Mouse (Mus musculus): ENCODE data around the gene Ascc2. TPM values are rescaled to one million over a fixed set of nuclear protein-coding genes. Genes with fewer than 3 reads are reported as not detected.

The Ascc2 gene
- polyA plus RNA-seq, 1 experiment from 2014 or later: 18.8 TPM

DNA sequence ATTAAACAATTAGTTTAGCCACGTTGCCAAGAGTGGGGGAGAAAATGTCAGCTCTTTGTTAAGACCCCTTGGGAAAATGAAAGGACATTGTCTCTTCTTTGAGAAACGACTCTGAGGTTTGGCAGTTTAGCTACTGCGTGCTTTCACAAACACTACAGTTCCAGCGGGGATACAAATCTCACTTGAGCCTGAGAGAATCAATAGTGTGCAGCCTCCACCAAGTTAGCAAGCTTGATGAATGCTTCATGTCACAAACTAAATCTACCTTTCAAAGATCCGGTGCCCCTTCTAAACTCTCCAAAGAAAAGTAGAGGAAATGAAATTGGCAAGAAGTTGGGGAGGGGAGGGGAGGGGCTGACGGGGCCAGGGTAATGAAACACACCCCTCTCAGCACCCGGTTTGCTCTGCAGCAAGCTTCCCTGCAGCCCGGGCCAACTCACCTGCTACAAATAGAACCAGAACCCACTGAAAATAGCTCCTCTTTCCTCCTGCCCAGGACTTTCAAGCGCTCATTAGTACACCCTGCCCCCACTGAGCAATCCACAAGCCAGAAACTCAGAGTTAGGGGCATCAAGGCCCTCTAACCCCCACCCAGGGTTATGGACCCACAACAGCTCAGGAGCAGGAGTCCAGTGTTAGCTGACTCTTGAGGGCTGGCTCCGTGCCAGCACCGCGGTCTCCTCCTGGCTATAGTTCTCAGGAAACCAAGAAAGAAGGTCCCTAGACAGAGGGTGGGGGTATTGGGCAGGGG is 34.7 kb upstream of the Ascc2 start:
- peak; percentile 46; the same call in 1 of the 2 replicates for ATAC-seq (ENCODE audit: low read depth)
- Histone ChIP-seq H3K36me3 (ENCODE audit: control insufficient read depth, insufficient read depth, low read length) (no peaks in the 10 kb centered on the region), H3K9ac (replicated peaks; ENCODE audit: low read depth, low read length) (no peak overlapping the region), H3K4me3 (ENCODE audit: low read depth, low read length) (no peak overlapping the region), H3K9me3 (ENCODE audit: control insufficient read depth, low read length) (no peaks in the 10 kb centered on the region), H3K4me1 (ENCODE audit: control insufficient read depth, insufficient read depth, low read length) (peaks cover 6% of the 10 kb centered on the region; the same call in 1 of the 2 replicates), H3K27me3 (ENCODE audit: control insufficient read depth, insufficient read depth, low read length) (no peaks in the 10 kb centered on the region), H3K4me2 (ENCODE audit: low read depth, low read length) (no peak overlapping the region), H3K27ac (ENCODE audit: low read depth, low read length) (no peak overlapping the region)
- WGBS: 23% methylated on average over 12 of the region's 12 CpGs

DNA sequence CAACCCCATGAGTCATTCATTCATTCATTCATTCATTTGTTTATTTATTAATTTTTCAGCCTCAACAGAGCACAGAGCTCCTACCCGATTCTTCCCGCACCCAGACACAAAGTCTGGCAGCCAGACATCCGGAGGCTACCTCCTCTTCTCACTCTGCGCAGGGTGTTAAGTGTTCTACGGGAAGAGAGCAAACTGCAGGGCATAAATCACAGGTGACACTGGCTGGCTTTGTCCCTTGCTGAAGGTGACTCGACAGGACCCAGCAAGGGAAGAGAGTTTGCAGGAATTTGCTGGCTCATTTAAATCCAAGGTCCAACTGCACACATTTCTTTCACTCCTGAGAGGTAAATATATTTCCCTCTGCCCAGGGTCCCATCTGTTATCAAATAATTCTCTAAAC is 33.1 kb upstream of the Ascc2 start:
- Histone ChIP-seq H3K4me2 (ENCODE audit: low read depth, low read length) (no peak overlapping the region), H3K27me3 (ENCODE audit: control insufficient read depth, insufficient read depth, low read length) (no peaks in the 10 kb centered on the region), H3K36me3 (ENCODE audit: control insufficient read depth, insufficient read depth, low read length) (no peaks in the 10 kb centered on the region), H3K4me3 (ENCODE audit: low read depth, low read length) (no peak overlapping the region), H3K9ac (replicated peaks; ENCODE audit: low read depth, low read length) (no peak overlapping the region), H3K9me3 (ENCODE audit: control insufficient read depth, low read length) (no peaks in the 10 kb centered on the region), H3K4me1 (ENCODE audit: control insufficient read depth, insufficient read depth, low read length) (peaks cover 6% of the 10 kb centered on the region; the same call in 1 of the 2 replicates), H3K27ac (ENCODE audit: low read depth, low read length) (no peak overlapping the region)
- ATAC-seq (ENCODE audit: low read depth): no peak
- 5% methylated on average over 6 of the region's 6 CpGs for WGBS

DNA sequence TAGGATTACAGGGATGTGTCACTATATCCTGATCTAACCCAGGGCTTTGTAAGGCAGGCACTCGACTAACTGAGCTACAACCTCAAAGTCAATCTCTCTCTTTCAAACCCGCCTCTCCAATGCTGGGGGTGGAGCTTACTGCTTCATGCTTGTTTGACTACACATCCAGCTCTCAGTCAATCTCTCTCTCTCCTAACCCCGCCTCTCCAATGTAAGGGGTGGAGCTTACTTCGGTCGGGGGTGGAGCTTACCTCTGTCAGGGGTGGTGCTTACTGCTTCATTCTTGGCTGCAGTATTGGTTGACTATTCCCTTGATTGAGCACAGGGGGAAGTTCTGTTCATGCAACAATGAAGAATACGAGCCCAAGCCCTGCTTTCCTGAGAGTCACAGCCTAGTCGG is 32.1 kb upstream of the Ascc2 start:
- Histone ChIP-seq H3K27ac (ENCODE audit: low read depth, low read length) (no peak overlapping the region), H3K4me1 (ENCODE audit: control insufficient read depth, insufficient read depth, low read length) (peaks cover 6% of the 10 kb centered on the region; the same call in 1 of the 2 replicates), H3K4me3 (ENCODE audit: low read depth, low read length) (no peak overlapping the region), H3K9me3 (ENCODE audit: control insufficient read depth, low read length) (no peaks in the 10 kb centered on the region), H3K27me3 (ENCODE audit: control insufficient read depth, insufficient read depth, low read length) (no peaks in the 10 kb centered on the region), H3K9ac (replicated peaks; ENCODE audit: low read depth, low read length) (no peak overlapping the region), H3K4me2 (ENCODE audit: low read depth, low read length) (no peak overlapping the region), H3K36me3 (ENCODE audit: control insufficient read depth, insufficient read depth, low read length) (no peaks in the 10 kb centered on the region)
- WGBS: 47% methylated on average over 7 of the region's 7 CpGs
- no peak for ATAC-seq (ENCODE audit: low read depth)

DNA sequence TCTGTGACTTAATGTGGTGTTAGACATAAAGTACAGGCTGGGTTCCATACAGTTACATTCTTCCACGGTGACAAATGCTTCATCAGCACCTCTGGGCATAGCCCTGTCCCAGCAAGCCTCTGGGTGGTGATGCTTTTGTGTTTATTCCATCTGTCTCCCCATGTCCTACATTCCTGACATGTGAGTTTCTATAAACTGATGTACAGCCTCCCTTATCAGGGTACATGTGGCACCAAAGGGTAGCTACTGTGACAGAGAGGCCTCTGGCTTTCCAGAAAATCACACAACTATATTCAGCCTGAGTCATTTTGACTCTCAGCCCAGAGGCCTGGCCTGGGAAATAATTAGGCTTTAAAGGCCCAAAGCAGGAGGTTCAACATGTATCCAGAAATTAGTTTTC is 31.0 kb upstream of the Ascc2 start:
- Histone ChIP-seq H3K9ac (replicated peaks; ENCODE audit: low read depth, low read length) (no peak overlapping the region), H3K36me3 (ENCODE audit: control insufficient read depth, insufficient read depth, low read length) (no peaks in the 10 kb centered on the region), H3K4me1 (ENCODE audit: control insufficient read depth, insufficient read depth, low read length) (peaks cover 6% of the 10 kb centered on the region; the same call in 1 of the 2 replicates), H3K27ac (ENCODE audit: low read depth, low read length) (no peak overlapping the region), H3K9me3 (ENCODE audit: control insufficient read depth, low read length) (no peaks in the 10 kb centered on the region), H3K27me3 (ENCODE audit: control insufficient read depth, insufficient read depth, low read length) (no peaks in the 10 kb centered on the region), H3K4me2 (ENCODE audit: low read depth, low read length) (no peak overlapping the region), H3K4me3 (ENCODE audit: low read depth, low read length) (no peak overlapping the region)
- ATAC-seq (ENCODE audit: low read depth): no peak
- WGBS: 85% methylated on average over 1 of the region's 1 CpGs

DNA sequence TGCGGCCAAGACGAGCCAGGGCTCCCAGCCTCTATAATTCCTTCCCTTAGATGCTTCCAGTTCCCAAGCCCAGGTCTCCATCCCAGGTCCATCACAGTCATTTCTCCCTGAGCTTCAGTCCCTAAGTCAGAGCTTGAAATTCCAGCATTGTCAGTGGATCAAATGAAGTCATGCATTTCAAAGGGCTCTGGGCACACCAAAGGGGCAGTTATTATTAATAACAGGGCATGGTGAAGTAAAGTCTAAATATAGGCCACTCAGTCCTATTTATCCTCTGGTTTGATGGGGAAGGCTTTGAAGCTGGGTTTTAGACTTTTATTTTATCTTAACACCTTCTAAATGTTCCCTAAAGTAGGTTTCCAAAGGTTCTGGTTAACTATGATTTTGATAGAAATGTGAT is 25.6 kb upstream of the Ascc2 start:
- Histone ChIP-seq H3K4me1 (ENCODE audit: control insufficient read depth, insufficient read depth, low read length) (no peaks in the 10 kb centered on the region), H3K4me3 (ENCODE audit: low read depth, low read length) (no peak overlapping the region), H3K9me3 (ENCODE audit: control insufficient read depth, low read length) (no peaks in the 10 kb centered on the region), H3K27me3 (ENCODE audit: control insufficient read depth, insufficient read depth, low read length) (no peaks in the 10 kb centered on the region), H3K27ac (ENCODE audit: low read depth, low read length) (no peak overlapping the region), H3K36me3 (ENCODE audit: control insufficient read depth, insufficient read depth, low read length) (no peaks in the 10 kb centered on the region), H3K4me2 (ENCODE audit: low read depth, low read length) (no peak overlapping the region), H3K9ac (replicated peaks; ENCODE audit: low read depth, low read length) (no peak overlapping the region)
- no peak for ATAC-seq (ENCODE audit: low read depth)
- 74% methylated on average over 2 of the region's 2 CpGs for WGBS

DNA sequence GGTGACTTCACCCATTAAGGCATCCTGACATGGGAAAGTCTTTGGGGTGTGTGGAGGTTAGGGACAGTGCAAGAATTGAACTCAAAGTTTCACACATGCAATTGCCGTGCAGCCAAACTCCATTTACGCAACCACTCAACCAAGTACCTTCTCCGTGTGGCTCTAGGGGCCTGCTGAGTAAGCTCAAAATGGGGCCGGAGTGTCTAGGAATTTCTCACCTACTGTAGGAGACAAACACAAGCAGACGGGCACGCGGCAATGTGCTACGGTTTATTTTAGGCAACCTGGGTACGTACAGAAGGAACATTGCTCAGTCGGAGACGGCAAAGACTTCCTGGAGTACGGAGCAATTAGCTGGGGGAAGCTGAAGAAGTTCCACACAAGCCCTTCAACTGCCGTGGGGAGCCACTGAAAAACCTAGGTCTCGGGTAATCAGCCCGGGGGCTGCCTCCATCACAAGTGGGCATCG is 17.5 kb upstream of the Ascc2 start, which contains the start of gene Gm11032:
Gene Gm11032 (plus strand): TSS at position 51 of the 469 bp plus-strand sequence.
- no peak within 1 kb of the TSS for H3K4me2 ChIP-seq (ENCODE audit: low read depth, low read length)
- no peak within 1 kb of the TSS for H3K9ac ChIP-seq (replicated peaks; ENCODE audit: low read depth, low read length)
- ATAC-seq (ENCODE audit: low read depth): no peak
- no peaks in the 10 kb centered on the region for H3K36me3 ChIP-seq (ENCODE audit: control insufficient read depth, insufficient read depth, low read length)
- H3K27ac ChIP-seq (ENCODE audit: low read depth, low read length): no peak within 1 kb of the TSS
- no peak within 1 kb of the TSS for H3K4me3 ChIP-seq (ENCODE audit: low read depth, low read length)
- no peaks in the 10 kb centered on the region for H3K4me1 ChIP-seq (ENCODE audit: control insufficient read depth, insufficient read depth, low read length)
- no peaks in the 10 kb centered on the region for H3K9me3 ChIP-seq (ENCODE audit: control insufficient read depth, low read length)
- no peaks in the 10 kb centered on the region for H3K27me3 ChIP-seq (ENCODE audit: control insufficient read depth, insufficient read depth, low read length)
- 91% methylated on average over 16 of the region's 16 CpGs for WGBS

DNA sequence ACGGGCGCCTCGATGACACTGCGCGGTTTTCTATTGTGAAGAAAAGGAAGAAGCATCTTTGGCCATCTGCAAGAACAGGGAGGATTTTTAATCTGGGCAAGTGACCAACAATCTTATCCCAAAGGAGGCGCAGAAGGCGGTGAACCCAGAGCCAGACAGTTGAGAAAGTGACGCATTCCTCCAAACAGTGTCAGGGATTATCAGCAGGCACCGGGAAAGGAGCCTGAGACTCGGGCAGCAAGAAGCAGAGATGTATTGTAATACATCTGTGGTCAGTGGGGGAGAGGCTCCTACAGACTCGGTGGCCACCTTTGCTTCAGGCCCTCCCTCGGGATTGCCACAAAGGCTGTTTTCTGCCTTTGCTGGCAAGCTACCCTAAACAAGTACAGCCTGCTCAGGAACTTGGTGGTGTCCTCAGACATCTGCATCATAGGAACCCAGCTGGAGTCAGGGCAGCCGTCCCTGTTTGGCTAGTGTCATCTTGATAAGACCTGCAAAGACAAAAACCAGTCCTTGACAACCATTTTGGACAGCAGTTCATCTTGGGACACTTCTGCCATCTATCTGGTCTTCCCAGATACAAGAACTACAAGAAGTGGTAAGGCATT is 16.9 kb upstream of the Ascc2 start:
- H3K4me2 ChIP-seq (ENCODE audit: low read depth, low read length): no peak overlapping the region
- no peaks in the 10 kb centered on the region for H3K27me3 ChIP-seq (ENCODE audit: control insufficient read depth, insufficient read depth, low read length)
- no peaks in the 10 kb centered on the region for H3K4me1 ChIP-seq (ENCODE audit: control insufficient read depth, insufficient read depth, low read length)
- H3K27ac ChIP-seq (ENCODE audit: low read depth, low read length): no peak overlapping the region
- 72% methylated on average over 13 of the region's 13 CpGs for WGBS
- H3K9me3 ChIP-seq (ENCODE audit: control insufficient read depth, low read length): no peaks in the 10 kb centered on the region
- ATAC-seq (ENCODE audit: low read depth): no peak
- no peak overlapping the region for H3K4me3 ChIP-seq (ENCODE audit: low read depth, low read length)
- H3K9ac ChIP-seq (replicated peaks; ENCODE audit: low read depth, low read length): no peak overlapping the region
- no peaks in the 10 kb centered on the region for H3K36me3 ChIP-seq (ENCODE audit: control insufficient read depth, insufficient read depth, low read length)

DNA sequence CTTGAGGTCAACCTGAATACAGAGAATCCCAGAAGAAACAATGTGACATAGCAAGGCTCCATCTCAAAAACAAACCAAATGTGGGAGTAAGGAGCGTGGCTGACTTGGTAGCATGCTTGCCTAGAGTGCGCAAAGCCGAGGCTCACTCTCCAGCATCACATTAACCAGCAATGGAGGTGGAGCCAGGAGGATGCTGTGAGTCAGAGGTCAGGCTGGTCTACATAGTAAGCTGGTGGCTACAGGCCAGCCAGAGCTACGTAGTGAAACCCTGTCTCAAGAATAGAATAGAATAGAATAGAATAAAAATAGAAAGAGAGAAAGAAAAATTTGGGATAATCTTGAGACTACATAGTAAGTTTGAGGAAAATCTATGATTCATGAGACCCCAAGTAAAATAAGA is 15.7 kb upstream of the Ascc2 start:
- no peak for ATAC-seq (ENCODE audit: low read depth)
- WGBS: 70% methylated on average over 4 of the region's 4 CpGs

DNA sequence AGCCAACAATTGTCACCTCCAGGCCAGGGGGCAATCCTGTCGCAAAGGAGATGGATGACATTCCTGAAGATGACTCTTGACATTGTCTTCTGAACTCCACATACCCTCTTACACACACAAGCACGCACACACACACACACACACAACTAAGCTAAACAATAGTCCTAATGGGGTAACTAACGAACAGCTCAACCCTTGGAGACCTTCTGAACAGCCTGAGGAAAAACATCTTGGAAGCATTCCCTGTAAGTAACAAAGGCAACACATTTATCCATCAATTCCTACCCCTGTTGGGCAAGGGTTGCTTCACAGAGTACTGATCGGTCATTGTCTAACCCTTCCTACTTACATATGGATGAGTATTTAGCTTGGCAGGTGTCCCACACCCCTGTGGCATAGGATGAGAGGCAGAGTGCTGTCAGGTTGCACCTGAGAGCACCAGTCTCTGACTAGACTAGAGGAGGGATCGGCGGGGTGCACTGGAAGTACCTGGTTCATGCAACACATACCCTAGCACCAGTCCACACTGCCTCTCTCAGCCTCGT is 15.0 kb upstream of the Ascc2 start:
- Histone ChIP-seq H3K4me2 (ENCODE audit: low read depth, low read length) (no peak overlapping the region), H3K27me3 (ENCODE audit: control insufficient read depth, insufficient read depth, low read length) (no peaks in the 10 kb centered on the region), H3K9me3 (ENCODE audit: control insufficient read depth, low read length) (no peaks in the 10 kb centered on the region), H3K27ac (ENCODE audit: low read depth, low read length) (no peak overlapping the region), H3K9ac (replicated peaks; ENCODE audit: low read depth, low read length) (no peak overlapping the region), H3K4me1 (ENCODE audit: control insufficient read depth, insufficient read depth, low read length) (no peaks in the 10 kb centered on the region), H3K4me3 (ENCODE audit: low read depth, low read length) (no peak overlapping the region), H3K36me3 (ENCODE audit: control insufficient read depth, insufficient read depth, low read length) (no peaks in the 10 kb centered on the region)
- ATAC-seq (ENCODE audit: low read depth): peak; percentile 44; the same call in 1 of the 2 replicates
- WGBS: 59% methylated on average over 7 of the region's 7 CpGs

More for the DNA sequence above, 15.7 kb upstream of the Ascc2 start:
- Histone ChIP-seq H3K4me1 (ENCODE audit: control insufficient read depth, insufficient read depth, low read length) (no peaks in the 10 kb centered on the region), H3K9ac (replicated peaks; ENCODE audit: low read depth, low read length) (no peak overlapping the region), H3K4me2 (ENCODE audit: low read depth, low read length) (no peak overlapping the region), H3K4me3 (ENCODE audit: low read depth, low read length) (no peak overlapping the region), H3K27ac (ENCODE audit: low read depth, low read length) (no peak overlapping the region), H3K9me3 (ENCODE audit: control insufficient read depth, low read length) (no peaks in the 10 kb centered on the region), H3K27me3 (ENCODE audit: control insufficient read depth, insufficient read depth, low read length) (no peaks in the 10 kb centered on the region), H3K36me3 (ENCODE audit: control insufficient read depth, insufficient read depth, low read length) (no peaks in the 10 kb centered on the region)

Measured in neural tube, embryonic 14.5 days (tissue).